Comparison of ENCODE assay signal across 1 mouse cellular context in genomic region chr7:118295275-118295674, GRCm38 (mm10).
TF ChIP-seq lines count a peak whose summit lies in the region.

No protein-coding gene starts in this region.

TF ChIP-seq in MEL, 35 proteins besides CTCF, POLR2A, EP300 and RAD21 (continued from another document):
- TF ChIP-seq USF2 (IDR thresholded peaks at IDR 0.05; ENCODE audit: borderline replicate concordance in 1 of 2, insufficient read depth in 1 of 2, low read depth in 1 of 2, low read length in 2 of 2) (no peak), SMC3 (IDR thresholded peaks at IDR 0.05; ENCODE audit: low read depth, low read length) (peak; percentile 55), POLR2AphosphoS2 (IDR thresholded peaks at IDR 0.05; ENCODE audit: low read length) (no peak), MAZ (IDR thresholded peaks at IDR 0.05; ENCODE audit: low read depth, low read length) (no peak), USF1 (IDR thresholded peaks at IDR 0.05; ENCODE audit: low read depth, low read length) (peak; percentile 69), TAL1 (IDR thresholded peaks at IDR 0.05; ENCODE audit: low read length) (no peak), CHD2 (IDR thresholded peaks at IDR 0.05; ENCODE audit: low read length) (no peak)
